Comparison of ENCODE assay signal across 30 mouse cellular contexts in the genomic region with DNA sequence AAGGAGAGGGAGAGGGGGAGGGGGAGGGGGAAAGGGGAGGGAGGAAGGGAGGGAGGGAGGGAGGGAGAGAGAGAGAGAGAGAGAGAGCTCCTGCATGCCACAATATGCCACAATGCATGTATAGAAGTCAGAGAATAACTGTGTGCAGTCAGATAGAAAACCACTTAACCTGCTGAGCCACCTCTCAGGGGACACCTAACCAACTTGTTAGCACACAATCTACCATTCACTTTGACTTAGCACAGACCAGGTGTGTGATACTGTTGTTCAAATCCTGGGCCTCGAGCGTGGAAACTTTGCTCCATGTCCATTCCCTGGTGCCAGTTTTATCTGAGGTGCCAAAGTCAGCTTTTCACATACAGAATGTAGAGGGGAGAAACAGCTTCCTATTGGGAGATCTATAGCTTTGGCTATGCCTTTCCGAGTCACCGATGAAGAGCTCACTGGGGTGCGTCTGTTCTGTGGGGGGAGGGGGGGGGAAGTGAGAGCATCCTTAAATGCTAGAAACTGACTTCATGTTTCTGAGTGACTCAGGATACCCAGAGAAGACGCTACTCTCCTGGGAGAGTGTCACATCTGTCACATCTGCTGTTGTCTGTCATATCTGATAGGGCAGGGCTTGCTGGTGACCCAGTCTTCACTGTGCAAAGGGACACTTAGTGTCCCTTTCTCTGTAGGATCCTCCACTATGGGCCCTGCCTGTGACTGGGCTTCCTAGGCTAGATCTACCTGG. TPM values are rescaled to one million over a fixed set of nuclear protein-coding genes. Genes with fewer than 3 reads are reported as not detected.
DNase-seq lines count a peak whose midpoint lies in the region; ATAC-seq and TF ChIP-seq lines count a peak whose summit lies in the region.
"Had no signal": no experiment of that assay in that cellular context is flagged by ENCODE, and none has a peak within 500 bp of the region (broad histone marks: within the 10 kb centered on the region; RNA-seq: fewer than 3 reads in every experiment).

No protein-coding gene starts in this region.

- no peak overlapping the region for H3K27ac ChIP-seq in forebrain, postnatal 0 days (ENCODE audit: low read depth, low read length)
- no peak overlapping the region for H3K27ac ChIP-seq in forebrain, embryonic 13.5 days
- H3K27ac ChIP-seq in limb, embryonic 15.5 days = peak overlapping the region; percentile 22; the same call in 1 of the 2 replicates
- no peak overlapping the region for H3K27ac ChIP-seq in limb, embryonic 10.5 days
- H3K27ac ChIP-seq in midbrain, embryonic 11.5 days (ENCODE audit: low read depth, low read length) = no peak overlapping the region
- no peak overlapping the region for H3K27ac ChIP-seq in midbrain, embryonic 10.5 days (replicated peaks)
- peak overlapping the region; percentile 74; the same call in 1 of the 2 replicates for H3K27ac ChIP-seq in stomach, embryonic 15.5 days
- H3K27ac ChIP-seq: embryonic facial prominence, embryonic 13.5 days; hindbrain, embryonic 12.5 days; hindbrain, postnatal 0 days; intestine, embryonic 15.5 days; macrophage; neural tube, embryonic 12.5 days had no signal

- no peak for DNase-seq in forebrain, postnatal 0 days
- DNase-seq in limb, embryonic 10.5 days (ENCODE audit: low spot score) = no peak
- peak; percentile 71 for DNase-seq in midbrain, embryonic 11.5 days (ENCODE audit: low spot score, missing footprints)
- DNase-seq in midbrain, embryonic 10.5 days (ENCODE audit: low spot score) = no peak
- no peak for DNase-seq in frontal cortex, postnatal 14 days (ENCODE audit: low spot score in 2 of 2)
- DNase-seq: cerebellum, adult 11-12 months; cerebellum, adult 9-11 months; embryo, embryonic 11 days; gastrocnemius, postnatal 25 days; heart, adult 18-20 months; kidney, adult 8-10 months; kidney, postnatal 10 days; layer of hippocampus, adult 9-11 months; right cerebral cortex, adult 18-20 months; right cerebral cortex, postnatal 4 days; thymus, postnatal 14 days had no signal

- H3K9ac ChIP-seq in forebrain, postnatal 0 days = no peak overlapping the region; the same call in 1 of the 2 replicates
- H3K9ac ChIP-seq in forebrain, embryonic 13.5 days = no peak overlapping the region
- H3K9ac ChIP-seq in limb, embryonic 15.5 days = no peak overlapping the region
- no peak overlapping the region for H3K9ac ChIP-seq in midbrain, embryonic 11.5 days (ENCODE audit: low read length)
- H3K9ac ChIP-seq in stomach, embryonic 15.5 days = no peak overlapping the region
- H3K9ac ChIP-seq: embryonic facial prominence, embryonic 13.5 days; heart, embryonic 12.5 days; hindbrain, embryonic 12.5 days; intestine, embryonic 15.5 days; neural tube, embryonic 12.5 days had no signal

- no peak for TF ChIP-seq CTCF in forebrain, postnatal 0 days (IDR thresholded peaks at IDR 0.05; ENCODE audit: low read depth)

- no peaks in the 10 kb centered on the region for H3K4me1 ChIP-seq in forebrain, postnatal 0 days (ENCODE audit: insufficient read depth)
- H3K4me1 ChIP-seq in forebrain, embryonic 13.5 days = peaks cover 6% of the 10 kb centered on the region; the same call in 1 of the 2 replicates
- H3K4me1 ChIP-seq in limb, embryonic 15.5 days = 0 out of 2 replicates have a peak, but pooled peaks cover 4% of the 10 kb centered on the region
- no peaks in the 10 kb centered on the region for H3K4me1 ChIP-seq in limb, embryonic 10.5 days
- no peaks in the 10 kb centered on the region for H3K4me1 ChIP-seq in midbrain, embryonic 11.5 days (ENCODE audit: control insufficient read depth, insufficient read depth, low read length)
- H3K4me1 ChIP-seq in midbrain, embryonic 10.5 days = no peaks in the 10 kb centered on the region
- peaks cover 29% of the 10 kb centered on the region for H3K4me1 ChIP-seq in stomach, embryonic 15.5 days
- H3K4me1 ChIP-seq: embryonic facial prominence, embryonic 13.5 days; hindbrain, embryonic 12.5 days; neural tube, embryonic 12.5 days had no signal

- no peaks in the 10 kb centered on the region for H3K9me3 ChIP-seq in forebrain, postnatal 0 days (ENCODE audit: low read length)
- no peaks in the 10 kb centered on the region for H3K9me3 ChIP-seq in forebrain, embryonic 13.5 days (replicated peaks)
- H3K9me3 ChIP-seq in limb, embryonic 15.5 days = no peaks in the 10 kb centered on the region
- no peaks in the 10 kb centered on the region for H3K9me3 ChIP-seq in limb, embryonic 10.5 days (replicated peaks)
- no peaks in the 10 kb centered on the region for H3K9me3 ChIP-seq in midbrain, embryonic 11.5 days (ENCODE audit: control insufficient read depth, low read length)
- H3K9me3 ChIP-seq in midbrain, embryonic 10.5 days (replicated peaks) = no peaks in the 10 kb centered on the region
- H3K9me3 ChIP-seq in stomach, embryonic 15.5 days = no peaks in the 10 kb centered on the region
- H3K9me3 ChIP-seq: embryonic facial prominence, embryonic 13.5 days; heart, embryonic 12.5 days; hindbrain, embryonic 12.5 days; intestine, embryonic 15.5 days; neural tube, embryonic 12.5 days had no signal

- peaks cover 33% of the 10 kb centered on the region for H3K36me3 ChIP-seq in forebrain, postnatal 0 days (ENCODE audit: insufficient read depth)
- peaks cover 92% of the 10 kb centered on the region for H3K36me3 ChIP-seq in forebrain, embryonic 13.5 days (ENCODE audit: poor library complexity, severe bottlenecking)
- H3K36me3 ChIP-seq in limb, embryonic 15.5 days = peaks cover 26% of the 10 kb centered on the region
- peaks cover 46% of the 10 kb centered on the region for H3K36me3 ChIP-seq in limb, embryonic 10.5 days
- H3K36me3 ChIP-seq in midbrain, embryonic 11.5 days (ENCODE audit: control insufficient read depth, insufficient read depth, low read length) = peaks cover 6% of the 10 kb centered on the region; the same call in 1 of the 2 replicates
- peaks cover 82% of the 10 kb centered on the region for H3K36me3 ChIP-seq in midbrain, embryonic 10.5 days
- H3K36me3 ChIP-seq in stomach, embryonic 15.5 days = no peaks in the 10 kb centered on the region
- H3K36me3 ChIP-seq: intestine, embryonic 15.5 days had no signal

- no peak overlapping the region for H3K4me3 ChIP-seq in forebrain, postnatal 0 days (ENCODE audit: low read depth, low read length)
- H3K4me3 ChIP-seq in forebrain, embryonic 13.5 days = no peak overlapping the region
- H3K4me3 ChIP-seq in limb, embryonic 15.5 days = no peak overlapping the region
- H3K4me3 ChIP-seq in limb, embryonic 10.5 days = no peak overlapping the region
- no peak overlapping the region for H3K4me3 ChIP-seq in midbrain, embryonic 11.5 days (ENCODE audit: low read depth, low read length)
- no peak overlapping the region for H3K4me3 ChIP-seq in midbrain, embryonic 10.5 days
- H3K4me3 ChIP-seq in stomach, embryonic 15.5 days (replicated peaks) = no peak overlapping the region
- H3K4me3 ChIP-seq: embryonic facial prominence, embryonic 13.5 days; erythroblast, embryonic 14.5 days; heart, embryonic 12.5 days; hindbrain, embryonic 12.5 days; intestine, embryonic 15.5 days; neural tube, embryonic 12.5 days had no signal

- ATAC-seq in forebrain, postnatal 0 days = 0 out of 2 replicates have a peak, but pooled peaks have one; percentile 2
- no peak for ATAC-seq in forebrain, embryonic 13.5 days
- no peak for ATAC-seq in limb, embryonic 15.5 days (ENCODE audit: insufficient number of reproducible peaks, low FRiP score, low TSS enrichment, low read depth)
- ATAC-seq in midbrain, embryonic 11.5 days (ENCODE audit: low FRiP score) = no peak
- ATAC-seq in stomach, embryonic 15.5 days (ENCODE audit: insufficient read depth, low FRiP score, low read depth) = no peak
- ATAC-seq: CD4-positive, CD25-positive, alpha-beta regulatory T cell, adult 4 months; hindbrain, postnatal 0 days; midbrain, embryonic 16.5 days had no signal

- H3K4me2 ChIP-seq in forebrain, postnatal 0 days (ENCODE audit: low read depth) = no peak overlapping the region
- no peak overlapping the region for H3K4me2 ChIP-seq in forebrain, embryonic 13.5 days
- no peak overlapping the region for H3K4me2 ChIP-seq in limb, embryonic 15.5 days
- H3K4me2 ChIP-seq in midbrain, embryonic 11.5 days = no peak overlapping the region
- H3K4me2 ChIP-seq in stomach, embryonic 15.5 days = no peak overlapping the region
- H3K4me2 ChIP-seq: embryonic facial prominence, embryonic 13.5 days; heart, embryonic 12.5 days; hindbrain, embryonic 12.5 days; intestine, embryonic 15.5 days; liver, embryonic 11.5 days; neural tube, embryonic 12.5 days had no signal

- WGBS in forebrain, postnatal 0 days = 87% methylated on average over 6 of the region's 6 CpGs
- WGBS in forebrain, embryonic 13.5 days = 90% methylated on average over 6 of the region's 6 CpGs
- 75% methylated on average over 6 of the region's 6 CpGs for WGBS in limb, embryonic 15.5 days
- 86% methylated on average over 6 of the region's 6 CpGs for WGBS in limb, embryonic 10.5 days
- WGBS in midbrain, embryonic 11.5 days = 87% methylated on average over 6 of the region's 6 CpGs
- 85% methylated on average over 6 of the region's 6 CpGs for WGBS in midbrain, embryonic 10.5 days
- 65% methylated on average over 6 of the region's 6 CpGs for WGBS in stomach, embryonic 15.5 days

- H3K27me3 ChIP-seq in forebrain, postnatal 0 days (ENCODE audit: insufficient read depth, low read length) = no peaks in the 10 kb centered on the region
- no peaks in the 10 kb centered on the region for H3K27me3 ChIP-seq in forebrain, embryonic 13.5 days
- no peaks in the 10 kb centered on the region for H3K27me3 ChIP-seq in limb, embryonic 15.5 days
- H3K27me3 ChIP-seq in limb, embryonic 10.5 days (ENCODE audit: low read depth, poor library complexity, severe bottlenecking) = no peaks in the 10 kb centered on the region
- no peaks in the 10 kb centered on the region for H3K27me3 ChIP-seq in midbrain, embryonic 11.5 days (ENCODE audit: control insufficient read depth, insufficient read depth, low read length)
- no peaks in the 10 kb centered on the region for H3K27me3 ChIP-seq in midbrain, embryonic 10.5 days (ENCODE audit: low read depth, poor library complexity, severe bottlenecking)
- H3K27me3 ChIP-seq in stomach, embryonic 15.5 days (replicated peaks) = no peaks in the 10 kb centered on the region
- H3K27me3 ChIP-seq: embryonic facial prominence, embryonic 13.5 days; heart, embryonic 12.5 days; hindbrain, embryonic 12.5 days; intestine, embryonic 15.5 days; neural tube, embryonic 12.5 days had no signal

RNA-seq across cellular contexts. Expression of gene Adamts7, which starts 19.0 kb away (rescaled TPM):
- 10.9 and 15.9 TPM in 2 replicates for total RNA-seq in forebrain, postnatal 0 days (2014; rRNA removed)
- polyA plus RNA-seq in forebrain, postnatal 0 days (2015; fragmentation: Nextera tagmentation; extraction: Ambion mirVana) = 4.1 and 4.9 TPM in 2 replicates
- 13.6 and 15.4 TPM in 2 replicates for polyA plus RNA-seq in forebrain, embryonic 13.5 days (2015; fragmentation: Nextera tagmentation; extraction: Ambion mirVana)
- 13.7 and 14.2 TPM in 2 replicates for polyA plus RNA-seq in limb, embryonic 15.5 days (2015; fragmentation: Nextera tagmentation; extraction: Ambion mirVana)
- polyA plus RNA-seq in limb, embryonic 10.5 days (2016; fragmentation: Nextera tagmentation; extraction: Ambion mirVana) = 8.5 and 15.4 TPM in 2 replicates
- 11.4 and 11.5 TPM in 2 replicates for polyA plus RNA-seq in midbrain, embryonic 11.5 days (2014; fragmentation: Nextera tagmentation; extraction: Ambion mirVana)
- polyA plus RNA-seq in midbrain, embryonic 10.5 days (2016; fragmentation: Nextera tagmentation; extraction: Ambion mirVana) = 16.7 and 21.0 TPM in 2 replicates
- polyA plus RNA-seq in stomach, embryonic 15.5 days (2015; fragmentation: Nextera tagmentation; extraction: Ambion mirVana) = 13.1 and 15.5 TPM in 2 replicates
- polyA plus RNA-seq: macrophage had no signal

Comparison
In these comparisons a context has a peak if more than half of its experiments do, and no peak if none do; other contexts are left out.
1. H3K27ac ChIP-seq: peak in limb, embryonic 15.5 days (single experiment) and stomach, embryonic 15.5 days (single experiment); none in forebrain, postnatal 0 days (single experiment), forebrain, embryonic 13.5 days (single experiment), limb, embryonic 10.5 days (single experiment), midbrain, embryonic 11.5 days (single experiment) and midbrain, embryonic 10.5 days (single experiment).